Mouse (Mus musculus) testis, postnatal 14 days (tissue): ENCODE data around the gene Gm8660.
"Not testable (repeated sequence)": the region's sequence is repeated elsewhere in the genome, so short reads cannot be mapped to it uniquely, and the experiment has no call there.

ENCODE experiments used
- DNase-seq: peaks from one replicate; pipeline ENCODE4 v3.0.0; 2021; ENCODE audit warnings: low spot score

Gm8660 gene

GRCm38 (mm10) chr7:22370939-22371338 is at the start of gene Gm8660:
TSS of gene Gm8660 (minus strand) at chr7:22371039.
- DNase-seq, result not testable (repeated sequence)

- not testable (repeated sequence) for DNase-seq
Measured at GRCm38 (mm10) chr7:22413283-22413682, 42.4 kb upstream of the Gm8660 start, which contains the start of gene Vmn1r148. TSS of gene Vmn1r148 (plus strand) at chr7:22413583.

DNA sequence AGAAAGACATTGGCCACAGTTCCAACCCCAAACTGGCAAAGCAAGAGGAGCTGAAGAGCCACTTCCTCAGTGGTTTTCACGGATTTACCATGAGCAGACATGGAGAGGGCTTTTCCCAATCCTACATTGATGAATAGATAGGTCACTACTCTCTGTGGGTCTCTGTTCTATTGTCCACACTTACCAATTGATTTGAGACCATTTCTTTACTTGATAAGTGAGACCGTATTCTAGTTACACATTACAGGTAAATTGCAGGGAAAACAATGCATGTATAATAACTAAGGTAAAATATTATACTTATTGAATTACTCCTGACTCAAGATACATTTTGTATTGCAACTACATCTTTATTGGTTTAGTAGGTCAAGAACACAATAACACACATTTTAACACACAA is 41.2 kb downstream of the Gm8660 start, which contains the start of gene Gm4187:
Gene Gm4187 (minus strand): TSS at position 101 of the 400 bp plus-strand sequence.
- DNase-seq, result not testable (repeated sequence)
